Mouse (Mus musculus): ENCODE data around the gene Ltk.

- TF ChIP-seq CTCF (IDR thresholded peaks at IDR 0.05; ENCODE audit: low read depth) (peak; percentile 56), EP300 (IDR thresholded peaks at IDR 0.05; ENCODE audit: low read depth) (no peak)
Observed at GRCm38 (mm10) chr2:119767246-119767645, 7.0 kb upstream of the Ltk start.
